Mouse (Mus musculus) heart, postnatal 0 days (tissue): ENCODE measurements around the gene Rnf215. TPM values are rescaled to one million over a fixed set of nuclear protein-coding genes. Genes with fewer than 3 reads are reported as not detected.

Source experiments
- ATAC-seq: fragments of 200-750 bp; cut with Nextera tagmentation; 2 replicates; pipeline ENCODE4 v1.8.0; 2017; ENCODE audit warnings: low read depth, moderate number of reproducible peaks, moderate library complexity; ENCODE audit not compliant: insufficient read depth
- DNase-seq: peaks from one replicate; pipeline ENCODE4 v3.0.0-alpha.2; 2016; ENCODE audit warnings: low spot score
- H3K27ac ChIP-seq: fragments of 300-500 bp; sonication (generic); 2 replicates; pipeline ENCODE4 v1.5.1; 2014; ENCODE audit warnings: low read depth, mild to moderate bottlenecking
- H3K27me3 ChIP-seq: fragments of 300-500 bp; sonication (generic); 2 replicates; pipeline ENCODE4 v1.6.1; 2014; ENCODE audit warnings: low read length, mixed read lengths; ENCODE audit not compliant: control insufficient read depth, insufficient read depth
- H3K36me3 ChIP-seq: fragments of 300-500 bp; sonication (generic); replicated peaks from 2 replicates; pipeline ENCODE4 v1.6.1; 2014; ENCODE audit warnings: low read length, mixed read lengths; ENCODE audit not compliant: control insufficient read depth, insufficient read depth
- H3K4me1 ChIP-seq: fragments of 300-500 bp; sonication (generic); 2 replicates; pipeline ENCODE4 v1.6.1; 2014; ENCODE audit warnings: antibody characterized with exemption; ENCODE audit not compliant: control insufficient read depth, insufficient read depth
- H3K4me2 ChIP-seq: fragments of 300-500 bp; sonication (generic); 2 replicates; pipeline ENCODE4 v1.6.1; 2014; ENCODE audit warnings: low read depth, mild to moderate bottlenecking, low read length, moderate library complexity
- H3K4me3 ChIP-seq: fragments of 300-500 bp; sonication (generic); 2 replicates; pipeline ENCODE4 v1.5.1; 2014; ENCODE audit warnings: low read depth, low read length
- H3K9ac ChIP-seq: fragments of 300-500 bp; sonication (generic); replicated peaks from 2 replicates; pipeline ENCODE4 v1.6.1; 2014; ENCODE audit warnings: low read depth, low read length, mixed read lengths
- H3K9me3 ChIP-seq: fragments of 300-500 bp; sonication (generic); replicated peaks from 2 replicates; pipeline ENCODE4 v1.6.1; 2016; ENCODE audit warnings: low read length; ENCODE audit not compliant: control insufficient read depth
- CTCF ChIP-seq: IDR thresholded peaks from 2 replicates; pipeline ENCODE4 v1.5.1; 2016; ENCODE audit warnings: antibody characterized with exemption, control low read depth, low read depth
- EP300 ChIP-seq: IDR thresholded peaks from 2 replicates; pipeline ENCODE4 v1.6.1; 2016; ENCODE audit warnings: antibody characterized with exemption, low read depth
- WGBS: fragments of 180-500 bp; shearing (Covaris S2); extraction: QIAGEN DNeasy Blood & Tissue Kit; methylation state at CpG from one replicate; pipeline ENCODE4 v1.1.7; 2014; 5-methylcytosine and 5-hydroxymethylcytosine counted together
- microRNA-seq: library from miRNA; unstranded; fragments of <30 nt; microRNA quantifications from one replicate; pipeline ENCODE4, GENCODE M21; 2016
- polyA plus RNA-seq: library from polyadenylated mRNA; unstranded; fragments of >200 nt; fragmentation: Nextera tagmentation; extraction: Ambion mirVana; gene quantifications from 2 replicates; pipeline ENCODE4 v1.2.1, GENCODE M21; 2015
- total RNA-seq: library from RNA; depleted of rRNA; stranded (reverse); fragments of >200 nt; gene quantifications from 2 replicates; pipeline ENCODE4 v1.2.3, GENCODE M21; 2014; ENCODE audit warnings: low replicate concordance; rRNA removed

Rnf215 gene
- total and polyA plus RNA-seq, 2 experiments from 2014 or later = 17.4 to 36.1 TPM

- TF ChIP-seq EP300 (no peak), CTCF (no peak)
- DNase-seq (peak; percentile 97), ATAC-seq (peak; percentile 99)
- Histone ChIP-seq H3K27me3 (no peaks in the 10 kb centered on the region), H3K36me3 (peaks cover 13% of the 10 kb centered on the region; the same call in 1 of the 2 replicates), H3K9ac (peak within 1 kb of the TSS; percentile 90), H3K9me3 (no peaks in the 10 kb centered on the region), H3K4me3 (peak within 1 kb of the TSS; percentile 85), H3K4me2 (peak within 1 kb of the TSS; percentile 89), H3K27ac (peak within 1 kb of the TSS; percentile 73), H3K4me1 (peaks cover 13% of the 10 kb centered on the region)
- under 1% methylated on average over 60 of the region's 71 CpGs for WGBS
These were observed 51.7 kb downstream of the Rnf215 start, which contains the start of gene Tbc1d10a for GRCm38 (mm10) chr11:4186486-4187317. Tbc1d10a (plus strand) TSS chr11:4186789.

- DNase-seq = no peak
- H3K9me3 ChIP-seq = no peaks in the 10 kb centered on the region
- WGBS = 15% methylated on average over 9 of the region's 9 CpGs
- peak overlapping the region; percentile 89 for H3K4me2 ChIP-seq
- TF ChIP-seq CTCF (no peak), EP300 (no peak)
- H3K27me3 ChIP-seq = no peaks in the 10 kb centered on the region
- ATAC-seq = no peak
- H3K27ac ChIP-seq = no peak overlapping the region
- peaks cover 8% of the 10 kb centered on the region; the same call in 1 of the 2 replicates for H3K36me3 ChIP-seq
- H3K9ac ChIP-seq = peak overlapping the region; percentile 90
- peaks cover 13% of the 10 kb centered on the region for H3K4me1 ChIP-seq
- H3K4me3 ChIP-seq = peak overlapping the region; percentile 85
These were observed 52.3 kb downstream of the Rnf215 start for GRCm38 (mm10) chr11:4187318-4187700.

GRCm38 (mm10) chr11:4189182-4189581 lies 54.2 kb downstream of the Rnf215 start:
- Histone ChIP-seq H3K36me3 (no peaks in the 10 kb centered on the region), H3K9ac (no peak overlapping the region), H3K27me3 (no peaks in the 10 kb centered on the region), H3K4me3 (no peak overlapping the region), H3K9me3 (no peaks in the 10 kb centered on the region), H3K27ac (no peak overlapping the region), H3K4me1 (peaks cover 11% of the 10 kb centered on the region), H3K4me2 (no peak overlapping the region)
- TF ChIP-seq EP300 (no peak), CTCF (no peak)
- no peak for DNase-seq
- no peak for ATAC-seq
- WGBS = 86% methylated on average over 6 of the region's 6 CpGs

- Histone ChIP-seq H3K4me2 (no peak overlapping the region), H3K4me3 (no peak overlapping the region), H3K27ac (peak overlapping the region; percentile 23; the same call in 1 of the 2 replicates), H3K9me3 (no peaks in the 10 kb centered on the region), H3K36me3 (no peaks in the 10 kb centered on the region), H3K27me3 (no peaks in the 10 kb centered on the region), H3K9ac (no peak overlapping the region), H3K4me1 (peaks cover 10% of the 10 kb centered on the region)
- TF ChIP-seq CTCF = no peak
- no peak for TF ChIP-seq EP300
- 82% methylated on average over 3 of the region's 3 CpGs for WGBS
- DNase-seq (no peak), ATAC-seq (no peak)
These were observed 55.7 kb downstream of the Rnf215 start for GRCm38 (mm10) chr11:4190677-4191076.

Small RNAs within 50 kb of the gene (microRNA-seq; reads per million reads assigned to microRNA genes)
- 3.0 reads per million, percentile 15 among the genes with 10 or more reads in this experiment for gene Mir3060

Other genes starting within 250 kb of the Rnf215 start
- gene 4921536K21Rik, start 240.1 kb upstream of the Rnf215 start, total RNA-seq = not detected in 2 replicates
- 0.11 and 0.12 TPM in 2 replicates for gene 4921536K21Rik, start 240.1 kb upstream of the Rnf215 start, polyA plus RNA-seq
- 10.4 and 14.8 TPM in 2 replicates for gene Dusp18, start 240.0 kb upstream of the Rnf215 start, total RNA-seq
- 9.8 and 16.5 TPM in 2 replicates for gene Dusp18, start 240.0 kb upstream of the Rnf215 start, polyA plus RNA-seq
- gene Slc35e4, start 220.5 kb upstream of the Rnf215 start, total RNA-seq = 9.8 and 11.2 TPM in 2 replicates
- gene Slc35e4, start 220.5 kb upstream of the Rnf215 start, polyA plus RNA-seq = 3.0 and 3.2 TPM in 2 replicates
- gene Tcn2, start 203.0 kb upstream of the Rnf215 start, total RNA-seq = 110 and 113 TPM in 2 replicates
- gene Tcn2, start 203.0 kb upstream of the Rnf215 start, polyA plus RNA-seq = 67.2 and 67.4 TPM in 2 replicates
- 24.9 and 39.7 TPM in 2 replicates for gene Pes1, start 171.2 kb upstream of the Rnf215 start, total RNA-seq
- gene Pes1, start 171.2 kb upstream of the Rnf215 start, polyA plus RNA-seq = 28.8 and 29.8 TPM in 2 replicates
- gene 4930556J24Rik, start 158.4 kb upstream of the Rnf215 start, total RNA-seq = not detected in 2 replicates
- not detected in 2 replicates for gene 4930556J24Rik, start 158.4 kb upstream of the Rnf215 start, polyA plus RNA-seq
- gene Gal3st1, start 151.6 kb upstream of the Rnf215 start, total RNA-seq = 0.81 TPM in 1 of 2 replicates, not detected in the other
- gene Gal3st1, start 151.6 kb upstream of the Rnf215 start, polyA plus RNA-seq = 0.14 and 0.37 TPM in 2 replicates
- gene Sec14l4, start 103.7 kb upstream of the Rnf215 start, total RNA-seq = not detected in 2 replicates
- gene Sec14l4, start 103.7 kb upstream of the Rnf215 start, polyA plus RNA-seq = 0.14 TPM in 1 of 2 replicates, not detected in the other
- gene Sec14l3, start 70.4 kb upstream of the Rnf215 start, total RNA-seq = not detected in 2 replicates
- gene Sec14l3, start 70.4 kb upstream of the Rnf215 start, polyA plus RNA-seq = 0.20 and 4.0 TPM in 2 replicates
- gene Mtfp1, start 39.8 kb upstream of the Rnf215 start, total RNA-seq = 47.0 and 64.0 TPM in 2 replicates
- gene Mtfp1, start 39.8 kb upstream of the Rnf215 start, polyA plus RNA-seq = 57.8 and 63.6 TPM in 2 replicates
- 0.27 and 1.8 TPM in 2 replicates for gene Sec14l2, start 11.8 kb upstream of the Rnf215 start, total RNA-seq
- 0.41 and 0.49 TPM in 2 replicates for gene Sec14l2, start 11.8 kb upstream of the Rnf215 start, polyA plus RNA-seq
- gene Ccdc157, start 25.1 kb downstream of the Rnf215 start, total RNA-seq = 4.5 and 6.5 TPM in 2 replicates
- gene Ccdc157, start 25.1 kb downstream of the Rnf215 start, polyA plus RNA-seq = 2.7 and 2.8 TPM in 2 replicates
- 14.0 and 20.6 TPM in 2 replicates for gene Sf3a1, start 25.1 kb downstream of the Rnf215 start, total RNA-seq
- gene Sf3a1, start 25.1 kb downstream of the Rnf215 start, polyA plus RNA-seq = 16.4 and 16.7 TPM in 2 replicates
- 17.5 and 31.3 TPM in 2 replicates for gene Tbc1d10a, start 51.6 kb downstream of the Rnf215 start, total RNA-seq
- 10.9 and 11.4 TPM in 2 replicates for gene Tbc1d10a, start 51.6 kb downstream of the Rnf215 start, polyA plus RNA-seq
- gene Castor1, start 83.0 kb downstream of the Rnf215 start, total RNA-seq = 25.1 and 32.6 TPM in 2 replicates
- 8.1 and 8.4 TPM in 2 replicates for gene Castor1, start 83.0 kb downstream of the Rnf215 start, polyA plus RNA-seq
- 0.84 TPM in 1 of 2 replicates, not detected in the other for gene Osm, start 101.2 kb downstream of the Rnf215 start, total RNA-seq
- gene Osm, start 101.2 kb downstream of the Rnf215 start, polyA plus RNA-seq = 0.10 TPM in 1 of 2 replicates, not detected in the other
- 0.54 and 0.73 TPM in 2 replicates for gene Lif, start 122.4 kb downstream of the Rnf215 start, total RNA-seq
- 0.32 and 0.71 TPM in 2 replicates for gene Lif, start 122.4 kb downstream of the Rnf215 start, polyA plus RNA-seq